In genomic region chr12:94190620-94191081, GRCm38 (mm10) we compare ENCODE assay signal across 8 mouse cellular contexts.
A peak's percentile ranks its signal among the peaks of the same experiment; 100 is the strongest.
DNase-seq lines count a peak whose midpoint lies in the region; ATAC-seq lines count a peak whose summit lies in the region.

No protein-coding gene starts in this region.

- H3K27ac ChIP-seq in heart, embryonic 11.5 days (ENCODE audit: low read depth, low read length), result no peak overlapping the region
- H3K27ac ChIP-seq in kidney, embryonic 14.5 days (ENCODE audit: low read depth, low read length), result no peak overlapping the region

- H3K27me3 ChIP-seq in heart, embryonic 11.5 days (ENCODE audit: control insufficient read depth, insufficient read depth, low read length), result no peaks in the 10 kb centered on the region
- no peaks in the 10 kb centered on the region for H3K27me3 ChIP-seq in kidney, embryonic 14.5 days (ENCODE audit: control insufficient read depth, insufficient read depth, low read length)

- no peak overlapping the region for H3K4me3 ChIP-seq in heart, embryonic 11.5 days (ENCODE audit: low read depth, low read length)
- no peak overlapping the region for H3K4me3 ChIP-seq in kidney, embryonic 14.5 days (ENCODE audit: low read length)

- WGBS in heart, embryonic 11.5 days (ENCODE audit: insufficient replicate concordance), result 69% methylated on average over 4 of the region's 4 CpGs
- WGBS in kidney, embryonic 14.5 days, result 61% methylated on average over 4 of the region's 4 CpGs

- no peak overlapping the region for H3K9ac ChIP-seq in heart, embryonic 11.5 days (ENCODE audit: low read depth, low read length)
- H3K9ac ChIP-seq in kidney, embryonic 14.5 days (ENCODE audit: low read depth, low read length), result no peak overlapping the region

- no peaks in the 10 kb centered on the region for H3K36me3 ChIP-seq in heart, embryonic 11.5 days (ENCODE audit: control insufficient read depth, insufficient read depth, low read length)
- no peaks in the 10 kb centered on the region for H3K36me3 ChIP-seq in kidney, embryonic 14.5 days (ENCODE audit: control insufficient read depth, insufficient read depth, low read length)

- no peaks in the 10 kb centered on the region for H3K4me1 ChIP-seq in heart, embryonic 11.5 days (ENCODE audit: control insufficient read depth, insufficient read depth, low read length)
- no peaks in the 10 kb centered on the region for H3K4me1 ChIP-seq in kidney, embryonic 14.5 days (ENCODE audit: control insufficient read depth, insufficient read depth, low read length)

- H3K4me2 ChIP-seq in heart, embryonic 11.5 days, result no peak overlapping the region
- no peak overlapping the region for H3K4me2 ChIP-seq in kidney, embryonic 14.5 days (replicated peaks; ENCODE audit: low read depth, low read length)

- 0 out of 2 replicates have a peak, but pooled peaks have one; percentile 31 for ATAC-seq in heart, embryonic 11.5 days (replicated peaks; ENCODE audit: insufficient number of reproducible peaks, low FRiP score, low TSS enrichment)
- ATAC-seq in kidney, embryonic 14.5 days (ENCODE audit: low FRiP score, low TSS enrichment), result peak; percentile 82
- no peak for ATAC-seq in activated CD4-positive, CD25-positive, alpha-beta regulatory T cell, adult 4 months

- DNase-seq in cerebellum, postnatal 10 days, result peak; percentile 55 to 57
- no peak for DNase-seq in cerebellum, adult 9-10 months
- DNase-seq in brain, adult 2 months (ENCODE audit: low read depth, low spot score), result peak; percentile 8
- peak; percentile 44 for DNase-seq in lung, postnatal 25 days (ENCODE audit: low spot score)
- no peak for DNase-seq in T-cell, adult 2 months (ENCODE audit: low spot score)

- H3K9me3 ChIP-seq in heart, embryonic 11.5 days (replicated peaks; ENCODE audit: control insufficient read depth, low read length), result no peaks in the 10 kb centered on the region
- H3K9me3 ChIP-seq in kidney, embryonic 14.5 days (ENCODE audit: control insufficient read depth, low read length), result no peaks in the 10 kb centered on the region

Comparison
In these comparisons a context has a peak if more than half of its experiments do, and no peak if none do; other contexts are left out.
1. DNase-seq: peak in cerebellum, postnatal 10 days (2 of 2), brain, adult 2 months (single experiment) and lung, postnatal 25 days (single experiment); none in cerebellum, adult 9-10 months (single experiment) and T-cell, adult 2 months (single experiment).